Mouse (Mus musculus) heart, embryonic 10.5 days (tissue): ENCODE measurements at regions not wholly inside any gene's neighbourhood (a gene's known extent, or its start where the extent isn't known, plus 50 kb on each side); places are given as distances from the start of the nearest gene placed in this dataset.

ENCODE experiments used
- DNase-seq: peaks from one replicate; pipeline ENCODE4 v3.0.0-alpha.2; 2017; ENCODE audit warnings: low spot score
- H3K27ac ChIP-seq: fragments of 300-500 bp; sonication (generic); 2 replicates; pipeline ENCODE4 v1.5.1; 2016; ENCODE audit warnings: mild to moderate bottlenecking
- H3K27me3 ChIP-seq: fragments of 300-500 bp; sonication (generic); 2 replicates; pipeline ENCODE4 v1.6.1; 2016; ENCODE audit warnings: mild to moderate bottlenecking; ENCODE audit not compliant: poor library complexity, insufficient read depth, severe bottlenecking
- H3K36me3 ChIP-seq: fragments of 300-500 bp; sonication (generic); 2 replicates; pipeline ENCODE4 v1.6.1; 2016; ENCODE audit warnings: mild to moderate bottlenecking, moderate library complexity
- H3K4me1 ChIP-seq: fragments of 300-500 bp; sonication (generic); 2 replicates; pipeline ENCODE4 v1.6.1; 2016; ENCODE audit warnings: mild to moderate bottlenecking
- H3K4me3 ChIP-seq: fragments of 300-500 bp; sonication (generic); 2 replicates; pipeline ENCODE4 v1.5.1; 2016; ENCODE audit warnings: mild to moderate bottlenecking, moderate library complexity
- H3K9me3 ChIP-seq: fragments of 300-500 bp; sonication (generic); 2 replicates; pipeline ENCODE4 v1.6.1; 2016; ENCODE audit warnings: mild to moderate bottlenecking, moderate library complexity
- WGBS: fragments of 180-500 bp; shearing (Covaris S2); methylation state at CpG from one replicate; pipeline ENCODE4 v1.1.7; 2016; 5-methylcytosine and 5-hydroxymethylcytosine counted together

DNA sequence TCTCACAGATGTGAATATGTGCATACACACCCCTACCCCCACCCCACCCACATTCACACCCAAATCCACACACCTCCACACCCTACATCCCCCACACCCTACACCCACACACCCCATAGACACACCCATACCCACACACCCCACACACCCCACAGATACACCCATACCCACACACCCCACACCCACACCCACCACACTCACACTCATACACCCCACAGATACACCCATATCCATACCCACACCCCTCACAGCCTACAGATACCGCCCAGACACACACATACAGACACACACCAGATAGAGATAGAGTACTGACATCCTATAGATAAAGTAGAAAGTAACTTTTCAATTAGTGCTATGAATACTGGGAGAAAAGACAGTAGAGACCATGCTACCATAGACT is 108.6 kb upstream of the Ddhd1 start:
- no peak overlapping the region for H3K27ac ChIP-seq
- DNase-seq, result no peak
- no peaks in the 10 kb centered on the region for H3K36me3 ChIP-seq
- no peaks in the 10 kb centered on the region for H3K9me3 ChIP-seq
- no peaks in the 10 kb centered on the region for H3K27me3 ChIP-seq
- H3K4me3 ChIP-seq, result no peak overlapping the region
- no peaks in the 10 kb centered on the region for H3K4me1 ChIP-seq
- 83% methylated on average over 1 of the region's 1 CpGs for WGBS

DNA sequence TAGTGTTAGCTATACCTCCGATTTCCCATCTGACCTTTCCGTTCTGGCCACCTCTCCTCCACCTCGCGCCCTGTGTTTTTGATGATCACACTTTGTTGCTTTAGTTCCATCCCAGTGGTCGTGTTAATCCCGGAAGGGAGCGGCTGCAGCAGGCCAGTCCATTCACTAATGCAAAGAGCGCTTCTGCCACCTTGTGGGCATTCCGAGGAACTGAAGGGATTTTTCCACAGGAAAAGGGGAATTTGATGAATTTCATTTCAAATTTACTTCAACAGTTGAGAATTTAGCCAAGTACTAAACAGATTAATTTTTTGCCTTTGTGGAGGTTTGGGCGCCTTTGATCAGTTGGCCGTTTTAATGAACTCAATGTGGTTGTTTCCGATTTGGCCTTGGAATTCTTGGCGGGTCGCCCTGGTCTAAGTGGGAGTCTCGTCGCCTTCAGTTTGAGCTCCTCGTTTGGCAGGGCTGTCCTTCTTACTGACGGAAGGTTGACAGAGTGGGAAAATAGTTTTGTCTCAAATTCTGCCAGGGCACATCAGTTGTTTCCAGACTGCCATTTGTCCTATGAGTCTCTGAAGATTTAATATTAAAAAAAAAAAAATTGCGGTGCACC is 114.8 kb upstream of the Ddhd1 start:
- WGBS, result 20% methylated on average over 19 of the region's 19 CpGs
- H3K27ac ChIP-seq, result peak overlapping the region; percentile 52
- peak; percentile 76 for DNase-seq
- no peaks in the 10 kb centered on the region for H3K4me1 ChIP-seq
- no peaks in the 10 kb centered on the region for H3K9me3 ChIP-seq
- no peaks in the 10 kb centered on the region for H3K36me3 ChIP-seq
- H3K27me3 ChIP-seq, result no peaks in the 10 kb centered on the region
- H3K4me3 ChIP-seq, result peak overlapping the region; percentile 28

DNA sequence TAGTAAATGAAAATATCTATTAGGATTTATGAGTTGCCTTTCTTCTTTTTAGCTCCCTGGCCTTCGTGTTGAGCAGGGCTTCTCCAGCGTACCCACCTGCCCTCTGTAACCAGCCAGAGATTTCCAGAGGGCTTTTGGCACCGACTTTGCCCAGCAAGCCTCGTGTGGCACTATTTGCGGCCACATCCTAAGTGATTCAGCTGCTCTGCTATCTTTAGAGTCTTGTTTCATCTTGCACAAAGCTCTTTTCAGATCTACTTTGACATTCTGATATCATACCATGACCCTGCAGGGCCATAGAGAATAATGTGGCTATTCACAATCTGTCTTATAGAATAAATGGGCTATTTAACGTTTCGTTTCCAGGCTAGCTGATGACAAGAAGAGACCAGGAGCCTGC is 115.4 kb upstream of the Ddhd1 start:
- no peaks in the 10 kb centered on the region for H3K4me1 ChIP-seq
- H3K27me3 ChIP-seq, result no peaks in the 10 kb centered on the region
- H3K4me3 ChIP-seq, result no peak overlapping the region
- no peak for DNase-seq
- no peak overlapping the region for H3K27ac ChIP-seq
- H3K36me3 ChIP-seq, result no peaks in the 10 kb centered on the region
- 60% methylated on average over 7 of the region's 7 CpGs for WGBS
- no peaks in the 10 kb centered on the region for H3K9me3 ChIP-seq

DNA sequence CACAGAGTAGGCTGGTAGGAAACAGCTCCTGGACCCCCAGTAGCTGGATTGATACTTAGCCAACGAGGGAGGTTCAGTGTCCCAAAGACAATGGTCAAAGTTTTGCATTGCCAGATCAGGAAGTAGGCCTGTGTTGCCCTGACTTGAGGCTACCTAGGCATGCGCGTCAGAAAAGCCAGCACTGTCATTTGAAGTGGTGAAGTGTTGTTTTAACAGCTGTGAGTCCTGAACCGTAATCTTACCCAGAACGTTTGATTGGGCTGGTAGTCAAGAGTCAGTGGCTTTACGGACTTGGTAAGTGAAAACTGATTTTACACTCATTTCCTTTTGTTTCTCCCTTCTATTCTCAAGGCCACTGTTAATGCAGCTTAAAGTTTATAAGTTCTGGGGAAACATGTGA is 123.9 kb upstream of the Ddhd1 start:
- Histone ChIP-seq H3K36me3 (no peaks in the 10 kb centered on the region), H3K9me3 (no peaks in the 10 kb centered on the region; the same call in 1 of the 2 replicates)
- WGBS, result 70% methylated on average over 6 of the region's 6 CpGs

DNA sequence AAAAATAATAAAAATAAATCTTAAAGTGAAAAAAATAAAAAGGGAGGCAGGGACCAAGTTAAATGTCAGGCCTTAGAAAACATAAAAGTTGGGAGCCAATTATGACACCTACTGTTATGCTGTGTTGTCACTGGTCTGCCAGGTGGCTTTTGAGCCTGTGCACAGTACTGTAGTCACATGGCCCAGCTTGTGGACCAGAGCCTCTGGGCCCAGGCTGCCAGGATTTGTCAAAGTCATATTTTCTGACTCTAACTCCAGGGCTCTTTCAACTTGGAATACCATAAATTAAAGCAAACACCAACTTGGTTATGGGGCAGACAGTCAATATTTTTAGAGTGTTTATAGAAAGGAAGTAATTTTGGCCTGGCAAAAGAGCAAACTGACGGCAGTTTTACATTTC is 137.0 kb upstream of the Ddhd1 start:
- no peaks in the 10 kb centered on the region for H3K36me3 ChIP-seq
- H3K9me3 ChIP-seq, result no peaks in the 10 kb centered on the region
- 92% methylated on average over 1 of the region's 1 CpGs for WGBS
- H3K4me3 ChIP-seq, result no peak overlapping the region
- H3K4me1 ChIP-seq, result no peaks in the 10 kb centered on the region
- DNase-seq, result no peak
- H3K27ac ChIP-seq, result no peak overlapping the region
- no peaks in the 10 kb centered on the region for H3K27me3 ChIP-seq

More for the DNA sequence above, 123.9 kb upstream of the Ddhd1 start:
- no peak overlapping the region for H3K27ac ChIP-seq
- DNase-seq, result no peak
- no peak overlapping the region for H3K4me3 ChIP-seq
- H3K27me3 ChIP-seq, result no peaks in the 10 kb centered on the region
- H3K4me1 ChIP-seq, result no peaks in the 10 kb centered on the region

DNA sequence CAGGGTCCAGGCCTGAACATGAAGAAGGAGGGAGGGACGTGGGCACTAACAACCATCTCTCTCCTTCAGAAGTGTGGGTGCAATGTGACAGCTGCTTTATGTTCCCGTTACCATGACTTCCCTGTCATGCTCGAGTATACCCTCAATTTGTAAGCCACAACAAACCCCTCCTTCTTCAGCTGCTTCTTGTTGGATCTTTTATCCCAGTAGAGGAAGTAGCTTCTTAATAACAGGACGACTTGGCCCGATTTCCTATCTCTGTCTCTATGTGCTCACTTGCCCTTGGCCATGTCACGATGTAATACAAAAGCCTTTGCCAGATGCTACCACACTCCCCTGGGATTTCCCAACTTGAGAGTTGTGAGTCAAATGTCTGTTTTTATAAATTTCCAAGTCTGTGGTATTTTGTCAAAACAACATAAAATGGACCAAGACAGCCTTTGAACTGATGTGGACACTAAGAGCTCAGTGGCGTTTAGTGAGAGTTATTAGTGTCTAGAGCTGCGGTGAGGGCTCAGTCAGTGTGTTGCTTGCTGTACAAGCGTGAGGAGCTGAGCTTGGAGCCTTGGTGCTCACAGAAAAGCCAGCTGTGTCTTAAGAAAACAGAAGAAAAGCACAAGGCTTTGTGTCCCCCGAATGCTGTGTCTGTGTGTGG is 138.8 kb upstream of the Ddhd1 start:
- 76% methylated on average over 10 of the region's 10 CpGs for WGBS
- no peaks in the 10 kb centered on the region for H3K27me3 ChIP-seq
- no peaks in the 10 kb centered on the region for H3K9me3 ChIP-seq
- DNase-seq, result no peak
- no peaks in the 10 kb centered on the region for H3K36me3 ChIP-seq
- no peak overlapping the region for H3K27ac ChIP-seq
- no peaks in the 10 kb centered on the region for H3K4me1 ChIP-seq
- no peak overlapping the region for H3K4me3 ChIP-seq

DNA sequence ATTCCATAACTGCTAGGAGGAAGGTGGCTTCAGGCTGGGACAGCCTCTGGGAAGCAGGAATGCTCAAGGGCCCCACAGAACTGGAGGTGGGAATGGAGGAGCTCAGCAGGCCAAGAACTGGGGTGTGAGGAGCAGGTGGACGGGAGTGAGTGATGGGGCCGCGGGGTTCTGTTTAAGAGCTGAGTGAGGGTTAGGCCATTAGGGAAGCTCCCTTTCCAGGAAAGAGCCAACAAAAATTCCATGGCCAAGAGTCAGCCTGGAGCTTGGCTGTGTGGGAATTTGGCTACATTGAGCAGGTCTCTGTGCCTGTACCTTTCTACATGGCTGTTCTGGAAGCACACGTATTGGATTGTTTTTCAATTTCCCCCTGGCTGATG is 139.4 kb upstream of the Ddhd1 start:
- Histone ChIP-seq H3K4me1 (no peaks in the 10 kb centered on the region), H3K27ac (no peak overlapping the region), H3K9me3 (no peaks in the 10 kb centered on the region), H3K4me3 (no peak overlapping the region), H3K27me3 (no peaks in the 10 kb centered on the region), H3K36me3 (no peaks in the 10 kb centered on the region)
- no peak for DNase-seq
- 92% methylated on average over 4 of the region's 4 CpGs for WGBS

DNA sequence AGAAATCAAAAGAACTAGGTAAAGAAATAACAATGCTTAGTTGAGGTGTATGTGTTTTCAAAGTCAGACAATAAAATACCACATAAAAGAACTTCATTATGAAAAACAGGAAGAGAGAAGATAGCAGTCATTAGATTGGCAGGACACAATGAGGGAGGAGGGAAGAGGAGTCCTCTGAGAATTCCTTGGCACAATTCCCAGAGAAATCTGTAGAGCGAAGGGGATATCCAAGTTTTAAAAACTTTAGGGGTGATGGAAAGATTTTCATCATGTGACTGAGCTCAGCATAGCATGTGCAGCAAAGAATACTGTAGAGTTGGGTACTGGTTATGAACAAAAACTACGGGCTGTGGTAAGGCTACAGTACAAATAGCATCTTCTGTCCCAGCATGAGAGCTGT is 141.3 kb upstream of the Ddhd1 start:
- no peaks in the 10 kb centered on the region for H3K9me3 ChIP-seq
- DNase-seq, result no peak
- 71% methylated on average over 2 of the region's 2 CpGs for WGBS
- no peaks in the 10 kb centered on the region for H3K36me3 ChIP-seq
- no peaks in the 10 kb centered on the region for H3K4me1 ChIP-seq
- H3K4me3 ChIP-seq, result no peak overlapping the region
- H3K27ac ChIP-seq, result no peak overlapping the region
- no peaks in the 10 kb centered on the region for H3K27me3 ChIP-seq

DNA sequence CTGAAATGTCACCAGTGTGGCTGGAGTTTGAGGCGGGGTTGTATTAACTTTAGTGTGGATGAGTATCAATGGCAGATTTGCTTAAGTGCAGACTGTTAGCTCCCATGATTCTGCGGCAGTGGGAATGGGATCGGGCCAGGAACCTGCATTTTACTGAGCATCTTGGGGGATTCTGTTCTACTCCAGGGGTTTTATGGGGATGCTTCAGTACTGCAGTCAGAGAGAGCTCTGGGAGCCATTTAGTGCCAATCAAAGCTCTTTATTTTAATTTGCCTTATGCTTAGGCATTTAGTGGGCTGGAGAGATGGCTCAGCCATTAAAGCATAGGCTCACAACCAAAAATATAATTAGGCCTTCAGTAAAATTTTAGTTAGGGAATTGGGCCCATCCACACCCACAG is 148.0 kb upstream of the Ddhd1 start:
- Histone ChIP-seq H3K9me3 (no peaks in the 10 kb centered on the region), H3K4me3 (no peak overlapping the region), H3K27me3 (no peaks in the 10 kb centered on the region), H3K27ac (no peak overlapping the region), H3K36me3 (no peaks in the 10 kb centered on the region), H3K4me1 (peaks cover 7% of the 10 kb centered on the region)
- 88% methylated on average over 3 of the region's 3 CpGs for WGBS
- no peak for DNase-seq

DNA sequence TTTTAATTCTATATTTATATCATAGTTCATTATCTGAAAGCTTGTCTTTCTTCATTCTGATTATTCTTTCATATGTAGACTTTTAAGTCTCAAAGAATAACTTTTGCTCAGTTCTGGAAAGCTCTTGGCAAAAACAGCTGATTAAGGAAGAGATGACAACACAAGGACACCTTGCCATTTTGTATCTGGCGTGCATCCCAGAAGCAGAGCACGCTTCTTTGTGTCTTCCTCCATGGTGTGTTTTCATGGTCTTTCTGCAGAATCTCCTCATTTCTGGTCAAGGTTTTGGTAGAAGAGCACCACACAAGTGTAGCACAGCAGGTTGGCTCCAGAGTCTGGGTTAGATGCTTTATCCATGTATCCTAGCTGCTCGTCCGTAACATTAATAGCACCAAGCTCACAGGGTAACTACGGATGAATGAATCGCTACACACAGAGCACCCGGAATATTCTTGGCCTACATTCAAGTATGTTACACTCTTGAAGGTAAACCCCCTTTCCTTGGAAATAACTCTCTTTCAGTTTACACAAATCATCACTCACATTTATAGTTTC is 148.9 kb upstream of the Ddhd1 start:
- H3K36me3 ChIP-seq, result no peaks in the 10 kb centered on the region
- H3K4me1 ChIP-seq, result peaks cover 7% of the 10 kb centered on the region
- no peak overlapping the region for H3K4me3 ChIP-seq
- H3K27ac ChIP-seq, result no peak overlapping the region
- DNase-seq, result no peak
- no peaks in the 10 kb centered on the region for H3K9me3 ChIP-seq
- H3K27me3 ChIP-seq, result no peaks in the 10 kb centered on the region
- 87% methylated on average over 7 of the region's 7 CpGs for WGBS

DNA sequence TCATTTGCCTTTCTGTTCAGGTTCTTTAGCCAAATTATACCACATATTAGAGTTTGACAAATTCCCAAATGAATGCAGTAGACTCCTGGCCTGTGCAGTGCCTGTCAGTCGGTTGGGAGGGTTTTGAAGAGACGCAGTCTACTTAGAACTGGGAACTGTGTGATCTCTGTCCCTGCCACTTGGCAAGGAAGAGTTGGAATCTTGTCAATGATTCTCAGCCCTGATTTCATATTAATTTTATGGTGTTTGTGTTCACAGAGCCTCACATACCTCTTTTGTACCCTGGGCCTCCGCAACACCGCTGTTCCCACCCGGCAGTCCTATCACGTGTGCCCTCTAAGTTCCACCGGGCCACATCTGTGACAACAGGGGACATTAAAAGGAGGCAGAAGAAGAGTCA is 149.8 kb upstream of the Ddhd1 start:
- no peak overlapping the region for H3K27ac ChIP-seq
- H3K4me3 ChIP-seq, result no peak overlapping the region
- no peaks in the 10 kb centered on the region for H3K9me3 ChIP-seq
- H3K27me3 ChIP-seq, result no peaks in the 10 kb centered on the region
- WGBS, result 90% methylated on average over 7 of the region's 7 CpGs
- DNase-seq, result no peak
- H3K36me3 ChIP-seq, result no peaks in the 10 kb centered on the region
- H3K4me1 ChIP-seq, result peaks cover 7% of the 10 kb centered on the region

DNA sequence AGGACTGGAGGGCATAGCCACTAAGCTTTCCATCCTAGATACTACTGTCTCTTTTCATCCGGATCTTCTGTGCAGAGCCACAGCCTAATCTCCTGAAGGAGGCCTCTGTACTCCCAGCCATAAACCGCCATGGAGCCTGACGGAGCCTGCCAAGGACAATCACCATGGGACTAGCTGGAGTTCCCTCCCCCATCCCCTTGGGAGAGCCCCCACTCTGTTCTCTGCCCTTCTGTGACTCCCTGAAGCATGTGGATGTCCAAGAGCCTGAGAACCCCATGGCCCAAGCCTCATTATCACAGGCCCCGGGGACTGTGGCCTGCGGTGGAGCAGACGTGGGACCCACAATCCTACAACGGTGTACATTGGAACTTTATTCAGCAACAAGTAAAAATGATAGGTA is 151.5 kb upstream of the Ddhd1 start:
- no peaks in the 10 kb centered on the region for H3K27me3 ChIP-seq
- 87% methylated on average over 7 of the region's 7 CpGs for WGBS
- no peak overlapping the region for H3K27ac ChIP-seq
- H3K36me3 ChIP-seq, result no peaks in the 10 kb centered on the region
- peaks cover 7% of the 10 kb centered on the region for H3K4me1 ChIP-seq
- no peaks in the 10 kb centered on the region for H3K9me3 ChIP-seq
- no peak for DNase-seq
- no peak overlapping the region for H3K4me3 ChIP-seq

DNA sequence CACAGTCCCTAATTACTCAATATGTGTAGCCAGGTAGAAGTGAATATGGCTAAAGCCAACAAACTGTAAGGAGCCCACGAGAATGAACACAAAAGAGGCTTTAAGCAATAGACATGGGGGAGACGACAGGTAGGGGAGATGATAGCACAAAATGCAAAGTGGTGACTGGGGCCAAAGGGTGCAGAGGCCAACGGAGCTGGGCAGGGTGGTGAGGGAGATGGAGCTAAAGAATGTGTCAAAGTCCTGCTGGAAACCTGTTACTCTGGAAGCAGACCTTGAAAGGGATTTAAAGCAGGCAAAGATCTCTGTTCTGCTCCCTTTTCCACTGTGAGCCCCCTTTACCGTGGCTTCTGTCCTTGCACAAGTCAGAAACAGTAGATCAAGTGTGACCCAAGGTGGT is 152.2 kb upstream of the Ddhd1 start:
- no peak for DNase-seq
- Histone ChIP-seq H3K27ac (0 out of 2 replicates have a peak overlapping the region, but pooled peaks have one; percentile 17), H3K4me3 (no peak overlapping the region), H3K36me3 (no peaks in the 10 kb centered on the region), H3K9me3 (no peaks in the 10 kb centered on the region), H3K4me1 (peaks cover 7% of the 10 kb centered on the region), H3K27me3 (no peaks in the 10 kb centered on the region)
- WGBS, result 58% methylated on average over 4 of the region's 4 CpGs
